Mouse (Mus musculus) layer of hippocampus, adult 2 months (tissue): ENCODE results near the gene Cntnap2. TPM values are rescaled to one million over a fixed set of nuclear protein-coding genes. Genes with fewer than 3 reads are reported as not detected.
A peak's percentile ranks its signal among the peaks of the same experiment; 100 is the strongest.

Experiments used
- DNase-seq, 2 experiments: peaks; one replicate each; pipeline ENCODE4 v3.0.0; 2022; ENCODE audit warnings: low spot score in 2 of 2
- H3K27ac ChIP-seq: fragments of 200-600 bp; 2 replicates; pipeline ENCODE4 v1.8.1; 2022
- H3K4me3 ChIP-seq: fragments of 200-600 bp; 2 replicates; pipeline ENCODE4 v1.8.1; 2022; ENCODE audit warnings: mild to moderate bottlenecking
- CTCF ChIP-seq: fragments of 200-600 bp; conservative IDR thresholded peaks from 2 replicates; pipeline ENCODE4 v1.8.1; 2022; ENCODE audit warnings: antibody characterized with exemption, mild to moderate bottlenecking, moderate library complexity
- total RNA-seq, 2 experiments: library from RNA; stranded (reverse); gene quantifications; 2 replicates each; pipeline ENCODE4 v1.2.3; 2021

Gene Cntnap2
- total RNA-seq, 2 experiments from 2014 or later = 126 to 147 TPM

DNA sequence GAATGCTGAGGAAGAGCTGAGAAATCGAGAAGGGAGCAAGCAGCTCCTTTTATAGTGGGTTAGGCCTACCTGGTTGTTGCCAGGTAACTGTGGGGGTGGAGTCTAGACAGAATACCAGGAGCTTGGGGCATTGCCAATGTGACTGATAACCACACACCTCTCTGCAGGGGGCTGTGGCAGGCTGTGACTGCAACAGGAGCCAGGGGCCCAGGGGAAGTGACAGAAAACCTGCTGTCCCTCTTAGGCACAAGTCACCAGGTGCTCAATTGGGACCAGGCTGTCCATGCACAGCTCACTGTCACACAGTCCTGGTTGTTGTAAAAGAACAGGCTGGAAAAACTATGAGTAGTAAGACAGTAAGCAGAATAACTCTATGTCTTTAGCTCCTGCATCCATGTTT lies 329.9 kb downstream of the Cntnap2 start:
- Histone ChIP-seq H3K4me3 (no peak overlapping the region), H3K27ac (no peak overlapping the region)
- no peak for TF ChIP-seq CTCF
- no peak for DNase-seq

DNA sequence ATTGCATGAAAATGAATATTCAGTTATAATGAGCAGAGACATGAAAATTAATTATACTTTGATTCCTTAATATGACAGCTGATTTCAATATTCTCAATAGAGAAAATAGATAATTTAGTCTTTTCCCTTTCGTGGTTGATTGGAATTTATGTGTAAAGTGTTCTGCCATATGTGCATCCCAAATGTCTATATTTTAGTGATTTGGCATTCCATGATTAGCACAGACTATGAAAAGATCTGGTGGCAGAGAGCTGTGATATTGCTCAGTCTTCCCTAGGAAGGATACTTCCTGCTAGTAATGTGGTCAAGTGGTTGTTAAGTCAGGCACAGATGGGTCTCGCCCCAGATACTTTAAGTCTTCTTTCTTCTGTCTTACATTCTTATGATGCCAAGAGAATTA lies 354.5 kb downstream of the Cntnap2 start:
- DNase-seq = no peak
- Histone ChIP-seq H3K27ac (no peak overlapping the region), H3K4me3 (no peak overlapping the region)
- no peak for TF ChIP-seq CTCF

DNA sequence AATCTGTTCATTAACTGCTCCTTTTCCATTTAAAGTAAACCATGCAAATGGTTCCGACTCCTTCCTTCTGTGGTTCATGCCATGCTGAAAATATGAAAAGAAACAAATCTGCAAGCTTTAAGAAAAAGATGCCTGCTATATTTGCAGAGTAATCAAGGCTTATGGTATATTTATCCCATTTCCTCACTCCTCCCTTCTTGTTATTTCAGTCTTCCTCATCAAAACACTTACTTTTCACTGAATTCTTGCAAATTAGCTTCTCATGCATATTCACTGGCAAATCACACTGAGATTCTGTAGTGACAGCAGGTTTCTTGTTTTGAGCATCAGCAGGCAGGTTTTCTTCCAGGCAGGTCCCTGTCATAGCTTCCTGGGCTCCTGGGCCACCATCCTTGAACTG lies 396.3 kb downstream of the Cntnap2 start:
- no peak overlapping the region for H3K4me3 ChIP-seq
- no peak for TF ChIP-seq CTCF
- no peak for DNase-seq

DNA sequence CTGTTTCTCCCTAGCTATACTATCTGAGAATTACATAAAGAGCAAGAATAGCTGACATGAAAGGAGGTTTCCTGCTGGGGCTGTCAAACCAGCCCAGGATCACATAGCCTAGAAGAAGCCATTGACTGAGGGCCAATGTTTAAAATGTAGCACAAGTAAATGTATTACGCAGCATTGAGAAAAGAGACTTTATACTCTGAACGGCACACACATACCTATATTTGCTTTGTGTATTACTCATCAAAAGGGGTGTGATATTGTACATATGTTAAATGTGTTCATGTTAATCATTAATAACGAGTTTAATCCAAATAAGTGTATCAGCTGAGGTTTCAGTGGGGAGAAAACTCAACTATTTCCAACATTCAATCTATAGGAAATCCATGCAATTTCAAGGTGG lies 459.1 kb downstream of the Cntnap2 start:
- DNase-seq = no peak
- Histone ChIP-seq H3K27ac (no peak overlapping the region), H3K4me3 (no peak overlapping the region)
- no peak for TF ChIP-seq CTCF

More for the DNA sequence above, 396.3 kb downstream of the Cntnap2 start:
- H3K27ac ChIP-seq = no peak overlapping the region

DNA sequence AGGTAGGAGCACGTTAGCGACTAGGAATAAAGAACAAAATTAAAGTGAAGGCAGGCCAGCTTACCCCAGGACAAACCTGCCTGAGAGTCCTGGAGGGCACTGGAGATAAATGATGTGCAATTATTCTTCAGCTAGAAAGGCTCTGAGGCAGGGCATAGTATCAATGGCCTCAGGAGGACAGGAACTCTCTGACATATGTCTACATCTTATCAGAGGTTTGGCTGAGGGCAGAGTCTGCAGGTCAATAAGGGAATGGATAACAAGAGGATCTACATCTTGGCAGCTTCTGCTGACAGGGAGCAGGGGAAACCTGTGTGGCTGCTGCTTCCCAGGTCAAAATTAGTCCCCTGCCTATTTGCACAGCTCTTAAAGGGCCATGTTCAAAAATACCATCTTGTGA lies 477.8 kb downstream of the Cntnap2 start:
- Histone ChIP-seq H3K4me3 (no peak overlapping the region), H3K27ac (no peak overlapping the region)
- TF ChIP-seq CTCF = no peak
- no peak for DNase-seq

DNA sequence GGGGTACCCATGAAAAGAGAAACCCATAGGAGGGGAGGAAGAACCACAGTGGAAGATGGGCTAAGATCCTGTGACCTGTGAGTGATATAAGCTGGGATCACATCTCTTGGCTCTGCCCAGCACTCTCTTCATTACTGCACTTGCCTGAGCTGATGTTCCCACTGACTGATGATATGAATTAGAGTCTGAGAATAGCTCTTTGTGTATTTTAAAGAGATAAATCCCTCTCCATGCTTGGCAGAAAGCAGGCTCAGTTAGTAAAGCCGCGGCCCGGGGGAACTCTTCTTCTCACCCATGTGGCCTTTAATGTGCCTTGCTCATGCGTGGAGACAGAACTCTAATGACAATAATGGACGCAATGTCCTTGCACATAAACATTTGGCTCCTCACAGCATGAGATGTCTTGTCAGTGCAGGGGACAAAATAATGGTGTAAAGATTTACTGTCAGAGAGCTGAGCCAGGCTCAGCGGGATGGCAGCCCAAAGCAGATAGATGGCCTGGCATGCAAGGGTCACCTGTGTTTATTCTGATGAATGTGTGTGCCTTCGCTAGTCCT lies 485.2 kb downstream of the Cntnap2 start:
- Histone ChIP-seq H3K4me3 (no peak overlapping the region), H3K27ac (no peak overlapping the region)
- DNase-seq = no peak
- no peak for TF ChIP-seq CTCF

DNA sequence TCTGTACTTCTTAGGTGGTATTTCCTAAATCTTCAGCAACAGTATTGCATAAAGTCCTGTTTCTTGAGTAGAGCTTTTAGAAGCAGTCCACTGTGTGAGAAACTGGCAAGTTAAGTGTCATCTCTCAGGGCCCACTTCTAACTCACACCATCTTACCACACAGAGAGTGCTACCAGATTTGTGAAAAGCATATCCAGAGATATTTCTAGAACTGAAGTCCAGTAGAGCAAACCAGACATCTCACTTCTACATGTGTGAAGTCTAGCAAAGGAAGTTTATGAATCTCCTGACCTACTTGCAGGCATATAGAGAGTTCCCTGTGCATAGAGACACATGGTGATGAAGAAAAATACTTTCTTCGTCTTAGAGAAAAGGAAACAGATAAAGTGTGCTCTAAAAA lies 500.6 kb downstream of the Cntnap2 start:
- no peak for TF ChIP-seq CTCF
- H3K27ac ChIP-seq = no peak overlapping the region
- H3K4me3 ChIP-seq = no peak overlapping the region
- DNase-seq = no peak

DNA sequence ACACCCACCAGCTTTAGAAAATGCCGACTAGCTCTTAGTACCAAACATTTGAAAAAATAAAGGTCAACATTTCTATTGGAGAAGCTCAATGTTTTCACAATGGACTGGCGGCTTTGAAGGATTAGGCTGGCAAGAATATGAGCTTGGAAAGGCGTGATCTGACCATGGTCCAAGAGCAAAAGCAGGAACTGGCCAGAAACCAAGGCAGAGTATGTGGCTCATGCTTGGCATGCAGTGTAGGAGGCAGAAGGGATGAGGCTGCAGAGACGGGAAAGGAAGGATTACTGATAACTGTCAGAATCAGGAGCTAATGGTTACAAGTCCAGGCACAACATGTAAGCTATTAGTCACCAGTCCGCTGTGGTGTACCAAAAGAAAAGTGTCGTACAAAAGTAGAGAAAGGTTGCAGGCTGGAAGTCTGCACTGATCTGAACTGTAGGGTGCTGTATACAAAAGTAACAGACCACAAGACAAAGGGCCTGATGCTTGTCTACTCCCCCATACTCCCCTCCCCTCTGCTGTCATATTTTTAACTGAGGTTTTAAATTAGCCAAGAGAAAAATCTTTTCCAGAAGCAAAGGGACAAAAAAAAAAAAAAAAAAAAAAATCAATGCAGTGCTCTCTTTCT lies 525.4 kb downstream of the Cntnap2 start:
- DNase-seq = peak; percentile 9
- no peak for TF ChIP-seq CTCF
- no peak overlapping the region for H3K27ac ChIP-seq
- no peak overlapping the region for H3K4me3 ChIP-seq

DNA sequence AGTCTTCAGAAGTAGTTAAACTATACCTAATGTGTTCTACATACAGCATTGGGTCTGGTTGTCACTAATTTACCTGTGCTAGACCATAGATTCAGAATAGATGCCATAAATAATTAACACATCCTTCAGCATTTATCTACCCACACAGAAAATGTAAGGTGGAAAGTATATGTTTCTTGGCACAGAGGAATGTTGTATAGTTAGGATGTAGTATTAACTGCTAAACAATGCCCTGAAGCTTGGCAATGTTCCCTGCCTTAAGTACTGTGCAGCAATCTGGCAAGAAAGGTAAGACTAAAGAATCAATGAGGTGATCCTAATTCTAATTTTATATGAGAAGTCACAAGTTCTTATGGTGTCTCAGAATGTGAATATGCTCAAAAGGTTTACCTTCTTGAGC lies 529.9 kb downstream of the Cntnap2 start:
- TF ChIP-seq CTCF = no peak
- Histone ChIP-seq H3K27ac (no peak overlapping the region), H3K4me3 (no peak overlapping the region)
- no peak for DNase-seq

DNA sequence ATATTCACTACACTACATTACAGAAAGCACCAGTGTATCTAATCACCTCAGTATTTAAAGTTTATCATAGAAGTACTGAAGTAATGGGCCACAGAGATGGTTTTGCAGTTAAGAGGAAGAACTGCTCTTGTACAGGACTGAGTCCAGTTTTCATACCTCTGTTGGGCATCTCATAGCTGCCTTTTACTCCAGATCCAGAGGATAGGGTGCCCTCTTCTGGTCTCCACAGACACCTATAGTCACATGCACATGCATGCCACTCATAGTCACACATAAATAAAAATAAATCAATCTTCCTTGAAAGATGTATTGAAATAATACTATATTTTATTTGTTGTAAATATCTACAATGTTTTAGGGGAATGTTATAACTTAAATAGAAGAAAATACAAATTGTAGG lies 587.9 kb downstream of the Cntnap2 start:
- TF ChIP-seq CTCF = peak; percentile 49
- DNase-seq = no peak
- no peak overlapping the region for H3K27ac ChIP-seq
- no peak overlapping the region for H3K4me3 ChIP-seq

DNA sequence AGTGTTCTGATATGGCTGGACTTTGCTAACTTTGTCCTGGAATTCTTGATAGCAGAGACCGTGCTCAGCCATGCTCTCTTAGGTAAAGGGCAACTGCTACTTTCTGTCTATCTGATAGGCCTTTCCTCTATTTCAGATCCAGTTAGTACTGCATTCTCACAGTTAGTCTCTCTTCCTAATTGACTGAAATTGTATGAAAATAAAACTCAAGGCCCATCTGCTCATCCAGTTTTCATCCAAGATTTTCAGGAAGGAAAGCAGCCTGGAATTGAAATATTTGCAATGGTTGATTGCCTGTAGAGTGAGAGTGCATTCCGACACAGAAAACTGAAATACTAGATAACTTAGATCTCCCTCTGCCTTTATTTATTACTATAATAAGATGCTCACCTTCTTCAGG lies 589.3 kb downstream of the Cntnap2 start:
- peak; percentile 9 to 11 for DNase-seq
- no peak for TF ChIP-seq CTCF
- no peak overlapping the region for H3K4me3 ChIP-seq
- H3K27ac ChIP-seq = no peak overlapping the region

DNA sequence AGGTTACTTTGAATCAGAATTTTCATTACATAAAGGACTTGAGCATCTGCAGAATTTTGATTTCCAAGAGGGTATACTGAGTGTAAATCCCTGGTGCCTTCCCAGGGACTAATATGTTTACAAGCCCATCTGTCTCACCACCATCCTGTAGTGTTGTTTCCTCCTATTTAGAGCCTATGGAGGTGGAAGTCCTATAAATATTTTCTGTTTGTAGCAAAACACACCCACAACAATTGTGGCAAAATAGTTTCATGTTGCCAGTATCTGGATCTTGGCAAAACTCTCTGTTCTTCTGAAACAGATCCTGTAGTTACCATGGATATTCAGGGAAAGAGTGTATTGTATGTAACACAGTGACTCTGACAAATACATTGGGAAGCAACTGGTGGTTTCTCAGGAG lies 641.1 kb downstream of the Cntnap2 start:
- H3K27ac ChIP-seq = no peak overlapping the region
- no peak overlapping the region for H3K4me3 ChIP-seq
- DNase-seq = peak; percentile 31 to 53
- TF ChIP-seq CTCF = no peak

DNA sequence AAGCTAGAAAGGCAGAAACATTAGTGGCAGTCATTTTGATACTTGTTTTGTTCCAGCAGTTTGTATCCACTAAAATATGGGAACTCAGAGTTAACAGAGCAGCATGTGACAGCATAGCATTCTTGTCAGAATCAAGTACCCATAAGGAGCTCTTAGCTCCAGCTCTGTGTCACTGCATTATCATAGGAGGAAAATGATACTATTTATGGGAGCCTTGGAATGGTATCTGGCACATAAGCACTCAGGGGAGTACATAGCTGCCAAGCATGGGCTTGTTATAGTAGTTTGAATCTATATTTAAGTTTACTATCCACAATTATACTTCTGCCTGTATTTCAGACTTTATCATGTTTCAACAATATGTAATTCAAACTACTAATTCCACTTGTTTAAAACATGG lies 732.5 kb downstream of the Cntnap2 start:
- no peak overlapping the region for H3K4me3 ChIP-seq
- no peak for TF ChIP-seq CTCF
- no peak for DNase-seq
- no peak overlapping the region for H3K27ac ChIP-seq

DNA sequence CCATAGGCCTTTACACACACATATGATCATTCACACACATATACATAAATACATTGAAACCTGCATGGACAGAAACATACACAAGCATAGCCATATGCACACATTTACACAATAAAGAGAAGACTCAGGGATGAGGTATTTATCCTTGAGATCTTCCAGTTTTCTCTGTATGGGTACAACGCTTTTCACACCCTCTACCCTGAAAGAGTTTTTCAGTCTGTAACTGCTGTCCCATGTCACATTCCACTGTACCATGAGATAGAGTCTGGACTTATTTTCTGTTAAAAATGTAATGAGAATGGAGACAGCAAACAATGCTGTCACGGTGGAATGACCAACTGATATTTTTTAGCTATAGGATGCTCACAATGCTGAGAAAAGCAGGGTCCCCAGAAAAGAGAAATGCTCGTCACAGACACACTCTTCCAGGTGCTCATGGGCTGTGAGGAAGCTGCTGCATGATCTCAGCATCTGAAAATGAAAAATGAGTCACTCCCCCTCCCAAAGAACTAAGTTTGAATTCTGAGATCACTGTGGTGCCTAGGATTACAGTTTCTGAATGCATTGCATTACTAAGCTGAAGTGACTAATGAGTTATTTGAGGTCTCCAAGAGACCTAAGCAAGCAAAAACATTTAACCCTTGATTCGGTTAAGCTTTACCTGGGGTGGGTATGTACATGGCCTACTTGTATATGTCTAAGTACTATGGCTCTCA lies 782.6 kb downstream of the Cntnap2 start:
- Histone ChIP-seq H3K27ac (no peak overlapping the region), H3K4me3 (no peak overlapping the region)
- DNase-seq = no peak
- TF ChIP-seq CTCF = no peak
